7 mouse cellular contexts compared by ENCODE assay signal in genomic region chr9:29411408-29412180, GRCm38 (mm10).
DNase-seq lines count a peak whose midpoint lies in the region; ATAC-seq and TF ChIP-seq lines count a peak whose summit lies in the region.

No protein-coding gene starts in this region.

- peak; percentile 66 for TF ChIP-seq CTCF in cortical plate, adult 2 months (IDR thresholded peaks at IDR 0.05; ENCODE audit: extremely low read depth, insufficient read depth, low read length)
- 0 out of 2 replicates have a peak, but pooled peaks have one; percentile 20 for TF ChIP-seq CTCF in liver, embryonic 14.5 days (IDR thresholded peaks at IDR 0.05; ENCODE audit: low read depth)

- H3K27me3 ChIP-seq in liver, embryonic 14.5 days (ENCODE audit: control insufficient read depth, insufficient read depth, low read length): peaks cover 28% of the 10 kb centered on the region

- 1% methylated on average over 40 of the region's 40 CpGs for WGBS in liver, embryonic 14.5 days (ENCODE audit: insufficient replicate concordance)

- no peak for TF ChIP-seq POLR2A in cortical plate, adult 2 months (IDR thresholded peaks at IDR 0.05; ENCODE audit: extremely low read depth, insufficient read depth, low read length)

- no peaks in the 10 kb centered on the region for H3K36me3 ChIP-seq in liver, embryonic 14.5 days (replicated peaks; ENCODE audit: control insufficient read depth, insufficient read depth, low read depth)

- peaks cover 4% of the 10 kb centered on the region; the same call in 1 of the 2 replicates for H3K4me1 ChIP-seq in cortical plate, adult 2 months (ENCODE audit: control insufficient read depth, insufficient read depth, low read length)
- no peaks in the 10 kb centered on the region for H3K4me1 ChIP-seq in liver, embryonic 14.5 days (replicated peaks; ENCODE audit: control insufficient read depth in 2 of 2, insufficient read depth in 2 of 2, low read length in 1 of 2)

- DNase-seq in brain, adult 2 months (ENCODE audit: low read depth, low spot score): peak; percentile 94
- peak; percentile 25 to 50 for DNase-seq in gastrocnemius, postnatal 4 days (ENCODE audit: low spot score in 2 of 2)
- DNase-seq in kidney, postnatal 4 days: peak; percentile 66 to 74
- DNase-seq in liver, embryonic 14.5 days (ENCODE audit: low read depth in 3 of 3, low spot score in 3 of 3): no peak
- peak; percentile 76 for DNase-seq in retina, postnatal 1 day
- DNase-seq in c-Kit-positive CD71-positive TER-119-positive erythroid progenitor cells, embryonic 14.5 days (ENCODE audit: low spot score): no peak

- no peak for ATAC-seq in liver, embryonic 14.5 days (ENCODE audit: insufficient read depth)

- no peaks in the 10 kb centered on the region for H3K9me3 ChIP-seq in liver, embryonic 14.5 days (ENCODE audit: control insufficient read depth, low read length)

- no peak overlapping the region for H3K9ac ChIP-seq in liver, embryonic 14.5 days (replicated peaks)

- H3K27ac ChIP-seq in cortical plate, adult 2 months (ENCODE audit: insufficient read depth, low read length): peak overlapping the region; percentile 86
- no peak overlapping the region for H3K27ac ChIP-seq in liver, embryonic 14.5 days

- H3K4me2 ChIP-seq in liver, embryonic 14.5 days (ENCODE audit: low read depth): peak overlapping the region; percentile 32

- peak overlapping the region; percentile 93 for H3K4me3 ChIP-seq in cortical plate, adult 2 months (ENCODE audit: insufficient read depth, low read length)
- no peak overlapping the region; a peak in 1 of 4 replicates for H3K4me3 ChIP-seq in liver, embryonic 14.5 days (ENCODE audit: insufficient read depth in 1 of 2, low read depth in 2 of 2, low read length in 2 of 2)

- TF ChIP-seq EP300 in liver, embryonic 14.5 days (IDR thresholded peaks at IDR 0.05; ENCODE audit: low read depth): no peak

Comparison
In these comparisons a context has a peak if more than half of its experiments do, and no peak if none do; other contexts are left out.
1. DNase-seq: peak in brain, adult 2 months (single experiment), gastrocnemius, postnatal 4 days (2 of 2), kidney, postnatal 4 days (2 of 2) and retina, postnatal 1 day (single experiment); none in liver, embryonic 14.5 days (0 of 3) and c-Kit-positive CD71-positive TER-119-positive erythroid progenitor cells, embryonic 14.5 days (single experiment).